Mouse (Mus musculus): ENCODE data around the gene Slit3. TPM values are rescaled to one million over a fixed set of nuclear protein-coding genes. Genes with fewer than 3 reads are reported as not detected.

Slit3 gene
- total and polyA plus RNA-seq, 2 experiments, result 0.09 to 0.12 TPM

- H3K79me2 ChIP-seq (ENCODE audit: control insufficient read depth, insufficient read depth, low read length), result no peaks in the 10 kb centered on the region
- no peak overlapping the region for H3K9ac ChIP-seq (ENCODE audit: low read depth, low read length)
- H3K27me3 ChIP-seq (ENCODE audit: control insufficient read depth, insufficient read depth, low read length), result no peaks in the 10 kb centered on the region
- no peak overlapping the region for H3K4me3 ChIP-seq (ENCODE audit: insufficient read depth, low read depth, low read length)
- TF ChIP-seq CTCF (IDR thresholded peaks at IDR 0.05; ENCODE audit: low read depth, low read length) (peak; percentile 62), POLR2A (IDR thresholded peaks at IDR 0.05; ENCODE audit: extremely low read depth, insufficient read depth, low read length) (no peak)
- H3K4me1 ChIP-seq (ENCODE audit: control insufficient read depth, insufficient read depth, low read length), result no peaks in the 10 kb centered on the region
- H3K36me3 ChIP-seq (ENCODE audit: control insufficient read depth, insufficient read depth, low read length), result no peaks in the 10 kb centered on the region
- 79% methylated on average over 4 of the region's 4 CpGs for WGBS
- H3K27ac ChIP-seq (replicated peaks; ENCODE audit: insufficient read depth, low read depth, low read length), result no peak overlapping the region
- DNase-seq (ENCODE audit: extremely low read depth, low read depth, low spot score), result no peak
These were observed 582.4 kb downstream of the Slit3 start for GRCm38 (mm10) chr11:35703471-35703870.

- WGBS, result 95% methylated on average over 13 of the region's 13 CpGs
These were observed 583.4 kb downstream of the Slit3 start for GRCm38 (mm10) chr11:35704381-35704780.

GRCm38 (mm10) chr11:35704927-35705326, 583.9 kb downstream of the Slit3 start:
- no peak for TF ChIP-seq POLR2A (IDR thresholded peaks at IDR 0.05; ENCODE audit: extremely low read depth, insufficient read depth, low read length)
- no peak for TF ChIP-seq CTCF (IDR thresholded peaks at IDR 0.05; ENCODE audit: low read depth, low read length)
- no peak overlapping the region for H3K4me3 ChIP-seq (ENCODE audit: insufficient read depth, low read depth, low read length)
- no peaks in the 10 kb centered on the region for H3K79me2 ChIP-seq (ENCODE audit: control insufficient read depth, insufficient read depth, low read length)
- DNase-seq (ENCODE audit: extremely low read depth, low read depth, low spot score), result no peak
- H3K9ac ChIP-seq (ENCODE audit: low read depth, low read length), result no peak overlapping the region
- H3K4me1 ChIP-seq (ENCODE audit: control insufficient read depth, insufficient read depth, low read length), result no peaks in the 10 kb centered on the region
- WGBS, result 91% methylated on average over 5 of the region's 5 CpGs
- H3K36me3 ChIP-seq (ENCODE audit: control insufficient read depth, insufficient read depth, low read length), result no peaks in the 10 kb centered on the region
- no peaks in the 10 kb centered on the region for H3K27me3 ChIP-seq (ENCODE audit: control insufficient read depth, insufficient read depth, low read length)
- H3K27ac ChIP-seq (replicated peaks; ENCODE audit: insufficient read depth, low read depth, low read length), result no peak overlapping the region

More at GRCm38 (mm10) chr11:35704381-35704780, 583.4 kb downstream of the Slit3 start:
- Histone ChIP-seq H3K9ac (ENCODE audit: low read depth, low read length) (no peak overlapping the region), H3K36me3 (ENCODE audit: control insufficient read depth, insufficient read depth, low read length) (no peaks in the 10 kb centered on the region), H3K27ac (replicated peaks; ENCODE audit: insufficient read depth, low read depth, low read length) (no peak overlapping the region), H3K4me3 (ENCODE audit: insufficient read depth, low read depth, low read length) (no peak overlapping the region), H3K79me2 (ENCODE audit: control insufficient read depth, insufficient read depth, low read length) (no peaks in the 10 kb centered on the region), H3K27me3 (ENCODE audit: control insufficient read depth, insufficient read depth, low read length) (no peaks in the 10 kb centered on the region), H3K4me1 (ENCODE audit: control insufficient read depth, insufficient read depth, low read length) (no peaks in the 10 kb centered on the region)
- TF ChIP-seq POLR2A (IDR thresholded peaks at IDR 0.05; ENCODE audit: extremely low read depth, insufficient read depth, low read length), result no peak
- TF ChIP-seq CTCF (IDR thresholded peaks at IDR 0.05; ENCODE audit: low read depth, low read length), result no peak
- DNase-seq (ENCODE audit: extremely low read depth, low read depth, low spot score), result no peak

GRCm38 (mm10) chr11:35707431-35707830, 586.4 kb downstream of the Slit3 start:
- WGBS, result 92% methylated on average over 12 of the region's 12 CpGs
- no peak overlapping the region for H3K4me3 ChIP-seq (ENCODE audit: insufficient read depth, low read depth, low read length)
- no peaks in the 10 kb centered on the region for H3K4me1 ChIP-seq (ENCODE audit: control insufficient read depth, insufficient read depth, low read length)
- H3K36me3 ChIP-seq (ENCODE audit: control insufficient read depth, insufficient read depth, low read length), result no peaks in the 10 kb centered on the region
- TF ChIP-seq CTCF (IDR thresholded peaks at IDR 0.05; ENCODE audit: low read depth, low read length), result no peak
- no peak for TF ChIP-seq POLR2A (IDR thresholded peaks at IDR 0.05; ENCODE audit: extremely low read depth, insufficient read depth, low read length)
- no peaks in the 10 kb centered on the region for H3K27me3 ChIP-seq (ENCODE audit: control insufficient read depth, insufficient read depth, low read length)
- H3K27ac ChIP-seq (replicated peaks; ENCODE audit: insufficient read depth, low read depth, low read length), result no peak overlapping the region
- no peak for DNase-seq (ENCODE audit: extremely low read depth, low read depth, low spot score)
- H3K79me2 ChIP-seq (ENCODE audit: control insufficient read depth, insufficient read depth, low read length), result no peaks in the 10 kb centered on the region
- H3K9ac ChIP-seq (ENCODE audit: low read depth, low read length), result no peak overlapping the region

- 84% methylated on average over 6 of the region's 6 CpGs for WGBS
These were observed 590.3 kb downstream of the Slit3 start for GRCm38 (mm10) chr11:35711314-35711713.

GRCm38 (mm10) chr11:35718881-35719280, 597.9 kb downstream of the Slit3 start:
- 24% methylated on average over 1 of the region's 1 CpGs for whole genome bisulfite sequencing
- Histone ChIP-seq H3K27ac (replicated peaks; ENCODE audit: insufficient read depth, low read depth, low read length) (no peak overlapping the region), H3K4me1 (ENCODE audit: control insufficient read depth, insufficient read depth, low read length) (no peaks in the 10 kb centered on the region), H3K4me3 (ENCODE audit: insufficient read depth, low read depth, low read length) (no peak overlapping the region), H3K27me3 (ENCODE audit: control insufficient read depth, insufficient read depth, low read length) (no peaks in the 10 kb centered on the region), H3K79me2 (ENCODE audit: control insufficient read depth, insufficient read depth, low read length) (no peaks in the 10 kb centered on the region), H3K9ac (ENCODE audit: low read depth, low read length) (no peak overlapping the region), H3K36me3 (ENCODE audit: control insufficient read depth, insufficient read depth, low read length) (no peaks in the 10 kb centered on the region)
- no peak for TF ChIP-seq CTCF (IDR thresholded peaks at IDR 0.05; ENCODE audit: low read depth, low read length)
- TF ChIP-seq POLR2A (IDR thresholded peaks at IDR 0.05; ENCODE audit: extremely low read depth, insufficient read depth, low read length), result no peak
- no peak for DNase-seq (ENCODE audit: extremely low read depth, low read depth, low spot score)

More at GRCm38 (mm10) chr11:35711314-35711713, 590.3 kb downstream of the Slit3 start:
- Histone ChIP-seq H3K27me3 (ENCODE audit: control insufficient read depth, insufficient read depth, low read length) (no peaks in the 10 kb centered on the region), H3K4me3 (ENCODE audit: insufficient read depth, low read depth, low read length) (no peak overlapping the region), H3K9ac (ENCODE audit: low read depth, low read length) (no peak overlapping the region), H3K36me3 (ENCODE audit: control insufficient read depth, insufficient read depth, low read length) (no peaks in the 10 kb centered on the region), H3K4me1 (ENCODE audit: control insufficient read depth, insufficient read depth, low read length) (no peaks in the 10 kb centered on the region), H3K27ac (replicated peaks; ENCODE audit: insufficient read depth, low read depth, low read length) (no peak overlapping the region), H3K79me2 (ENCODE audit: control insufficient read depth, insufficient read depth, low read length) (no peaks in the 10 kb centered on the region)
- no peak for TF ChIP-seq POLR2A (IDR thresholded peaks at IDR 0.05; ENCODE audit: extremely low read depth, insufficient read depth, low read length)
- no peak for TF ChIP-seq CTCF (IDR thresholded peaks at IDR 0.05; ENCODE audit: low read depth, low read length)
- no peak for DNase-seq (ENCODE audit: extremely low read depth, low read depth, low spot score)
